Mouse (Mus musculus): ENCODE measurements around the gene Atp1b2. TPM values are rescaled to one million over a fixed set of nuclear protein-coding genes. Genes with fewer than 3 reads are reported as not detected.
A peak's percentile ranks its signal among the peaks of the same experiment; 100 is the strongest.
"Not testable (repeated sequence)": the region's sequence is repeated elsewhere in the genome, so short reads cannot be mapped to it uniquely, and the experiment has no call there.

Atp1b2 gene
- polyA plus RNA-seq, 1 experiment from 2014 or later = 46.5 TPM

- Histone ChIP-seq H3K27ac (replicated peaks; ENCODE audit: low read depth, low read length) (no peak overlapping the region), H3K4me3 (replicated peaks; ENCODE audit: low read depth, low read length) (no peak overlapping the region), H3K36me3 (ENCODE audit: control insufficient read depth, insufficient read depth, low read length) (no peaks in the 10 kb centered on the region), H3K9me3 (ENCODE audit: control insufficient read depth, low read length) (no peaks in the 10 kb centered on the region), H3K9ac (replicated peaks; ENCODE audit: low read length) (no peak overlapping the region), H3K4me1 (ENCODE audit: control insufficient read depth, insufficient read depth, low read length) (peaks cover 3% of the 10 kb centered on the region; the same call in 1 of the 2 replicates), H3K27me3 (ENCODE audit: control insufficient read depth, insufficient read depth, low read length) (no peaks in the 10 kb centered on the region), H3K4me2 (ENCODE audit: low read length) (no peak overlapping the region)
- 37% methylated on average over 6 of the region's 6 CpGs for WGBS
- DNase-seq = peak; percentile 90
- no peak for ATAC-seq (ENCODE audit: low FRiP score, low TSS enrichment)
Observed at GRCm38 (mm10) chr11:69628286-69628685, 22.5 kb upstream of the Atp1b2 start.

- not testable (repeated sequence) for H3K4me3 ChIP-seq (replicated peaks; ENCODE audit: low read depth, low read length)
Observed at GRCm38 (mm10) chr11:69624339-69624738, 18.6 kb upstream of the Atp1b2 start.

GRCm38 (mm10) chr11:69623006-69623405 lies 17.3 kb upstream of the Atp1b2 start:
- Histone ChIP-seq H3K4me2 (ENCODE audit: low read length) (peak overlapping the region; percentile 81), H3K27ac (replicated peaks; ENCODE audit: low read depth, low read length) (no peak overlapping the region), H3K36me3 (ENCODE audit: control insufficient read depth, insufficient read depth, low read length) (no peaks in the 10 kb centered on the region), H3K9me3 (ENCODE audit: control insufficient read depth, low read length) (no peaks in the 10 kb centered on the region), H3K4me3 (replicated peaks; ENCODE audit: low read depth, low read length) (peak overlapping the region; percentile 42; the same call in 1 of the 2 replicates), H3K27me3 (ENCODE audit: control insufficient read depth, insufficient read depth, low read length) (no peaks in the 10 kb centered on the region), H3K9ac (replicated peaks; ENCODE audit: low read length) (peak overlapping the region; percentile 62), H3K4me1 (ENCODE audit: control insufficient read depth, insufficient read depth, low read length) (peaks cover 18% of the 10 kb centered on the region)
- ATAC-seq (ENCODE audit: low FRiP score, low TSS enrichment) = no peak
- no peak for DNase-seq
- 76% methylated on average over 4 of the region's 4 CpGs for WGBS

More at GRCm38 (mm10) chr11:69624339-69624738, 18.6 kb upstream of the Atp1b2 start:
- H3K4me2 ChIP-seq (ENCODE audit: low read length); DNase-seq; H3K27me3 ChIP-seq (ENCODE audit: control insufficient read depth, insufficient read depth, low read length); H3K9ac ChIP-seq (replicated peaks; ENCODE audit: low read length); ATAC-seq (ENCODE audit: low FRiP score, low TSS enrichment); H3K36me3 ChIP-seq (ENCODE audit: control insufficient read depth, insufficient read depth, low read length); H3K27ac ChIP-seq (replicated peaks; ENCODE audit: low read depth, low read length); H3K9me3 ChIP-seq (ENCODE audit: control insufficient read depth, low read length): not testable (repeated sequence)
- H3K4me1 ChIP-seq (ENCODE audit: control insufficient read depth, insufficient read depth, low read length) = peaks cover 18% of the 10 kb centered on the region
- WGBS = 80% methylated on average over 2 of the region's 2 CpGs

- peak overlapping the region; percentile 42 for H3K4me3 ChIP-seq (replicated peaks; ENCODE audit: low read depth, low read length)
- DNase-seq = peak; percentile 12
- no peaks in the 10 kb centered on the region for H3K9me3 ChIP-seq (ENCODE audit: control insufficient read depth, low read length)
- H3K36me3 ChIP-seq (ENCODE audit: control insufficient read depth, insufficient read depth, low read length) = no peaks in the 10 kb centered on the region
- WGBS = 44% methylated on average over 6 of the region's 6 CpGs
- H3K27ac ChIP-seq (replicated peaks; ENCODE audit: low read depth, low read length) = peak overlapping the region; percentile 74
- no peaks in the 10 kb centered on the region for H3K27me3 ChIP-seq (ENCODE audit: control insufficient read depth, insufficient read depth, low read length)
- peak overlapping the region; percentile 81 for H3K4me2 ChIP-seq (ENCODE audit: low read length)
- no peak; the same call in 1 of the 2 replicates for ATAC-seq (ENCODE audit: low FRiP score, low TSS enrichment)
- peak overlapping the region; percentile 62 for H3K9ac ChIP-seq (replicated peaks; ENCODE audit: low read length)
- peaks cover 18% of the 10 kb centered on the region for H3K4me1 ChIP-seq (ENCODE audit: control insufficient read depth, insufficient read depth, low read length)
Observed at GRCm38 (mm10) chr11:69622406-69622805, 16.7 kb upstream of the Atp1b2 start.

- Histone ChIP-seq H3K27ac (replicated peaks; ENCODE audit: low read depth, low read length) (peak within 1 kb of the TSS; percentile 74), H3K4me1 (ENCODE audit: control insufficient read depth, insufficient read depth, low read length) (peaks cover 18% of the 10 kb centered on the region), H3K4me3 (replicated peaks; ENCODE audit: low read depth, low read length) (peak within 1 kb of the TSS; percentile 42), H3K4me2 (ENCODE audit: low read length) (peak within 1 kb of the TSS; percentile 81), H3K27me3 (ENCODE audit: control insufficient read depth, insufficient read depth, low read length) (no peaks in the 10 kb centered on the region), H3K9ac (replicated peaks; ENCODE audit: low read length) (peak within 1 kb of the TSS; percentile 62), H3K36me3 (ENCODE audit: control insufficient read depth, insufficient read depth, low read length) (no peaks in the 10 kb centered on the region), H3K9me3 (ENCODE audit: control insufficient read depth, low read length) (no peaks in the 10 kb centered on the region)
- ATAC-seq (ENCODE audit: low FRiP score, low TSS enrichment) (peak; percentile 74; the same call in 1 of the 2 replicates), DNase-seq (peak; percentile 88)
- WGBS = under 1% methylated on average over 20 of the region's 20 CpGs
Observed at GRCm38 (mm10) chr11:69621571-69622268, 16.0 kb upstream of the Atp1b2 start, which contains the start of gene Sat2. Gene Sat2 (plus strand): TSS chr11:69622024.

GRCm38 (mm10) chr11:69620394-69621081 lies 14.8 kb upstream of the Atp1b2 start:
- no peak overlapping the region for H3K4me2 ChIP-seq (ENCODE audit: low read length)
- no peak for ATAC-seq (ENCODE audit: low FRiP score, low TSS enrichment)
- WGBS = 88% methylated on average over 7 of the region's 7 CpGs

GRCm38 (mm10) chr11:69617805-69618204 lies 12.1 kb upstream of the Atp1b2 start, which contains the start of gene Shbg:
Gene Shbg (minus strand): TSS chr11:69617905.
- H3K27ac ChIP-seq (replicated peaks; ENCODE audit: low read depth, low read length) = no peak within 1 kb of the TSS
- 78% methylated on average over 5 of the region's 5 CpGs for WGBS
- no peaks in the 10 kb centered on the region for H3K27me3 ChIP-seq (ENCODE audit: control insufficient read depth, insufficient read depth, low read length)
- H3K36me3 ChIP-seq (ENCODE audit: control insufficient read depth, insufficient read depth, low read length) = no peaks in the 10 kb centered on the region
- no peak for DNase-seq
- no peak within 1 kb of the TSS for H3K4me3 ChIP-seq (replicated peaks; ENCODE audit: low read depth, low read length)
- no peak for ATAC-seq (ENCODE audit: low FRiP score, low TSS enrichment)
- H3K4me2 ChIP-seq (ENCODE audit: low read length) = no peak within 1 kb of the TSS
- peaks cover 13% of the 10 kb centered on the region for H3K4me1 ChIP-seq (ENCODE audit: control insufficient read depth, insufficient read depth, low read length)
- H3K9me3 ChIP-seq (ENCODE audit: control insufficient read depth, low read length) = no peaks in the 10 kb centered on the region
- H3K9ac ChIP-seq (replicated peaks; ENCODE audit: low read length) = no peak within 1 kb of the TSS

More at GRCm38 (mm10) chr11:69620394-69621081, 14.8 kb upstream of the Atp1b2 start:
- peaks cover 18% of the 10 kb centered on the region for H3K4me1 ChIP-seq (ENCODE audit: control insufficient read depth, insufficient read depth, low read length)
- H3K4me3 ChIP-seq (replicated peaks; ENCODE audit: low read depth, low read length) = no peak overlapping the region
- no peak overlapping the region for H3K27ac ChIP-seq (replicated peaks; ENCODE audit: low read depth, low read length)
- no peaks in the 10 kb centered on the region for H3K36me3 ChIP-seq (ENCODE audit: control insufficient read depth, insufficient read depth, low read length)
- no peak for DNase-seq
- no peaks in the 10 kb centered on the region for H3K27me3 ChIP-seq (ENCODE audit: control insufficient read depth, insufficient read depth, low read length)
- no peak overlapping the region for H3K9ac ChIP-seq (replicated peaks; ENCODE audit: low read length)
- no peaks in the 10 kb centered on the region for H3K9me3 ChIP-seq (ENCODE audit: control insufficient read depth, low read length)

- 44% methylated on average over 10 of the region's 10 CpGs for WGBS
- Histone ChIP-seq H3K36me3 (ENCODE audit: control insufficient read depth, insufficient read depth, low read length) (no peaks in the 10 kb centered on the region), H3K27me3 (ENCODE audit: control insufficient read depth, insufficient read depth, low read length) (no peaks in the 10 kb centered on the region), H3K4me1 (ENCODE audit: control insufficient read depth, insufficient read depth, low read length) (peaks cover 6% of the 10 kb centered on the region; the same call in 1 of the 2 replicates), H3K4me3 (replicated peaks; ENCODE audit: low read depth, low read length) (no peak overlapping the region), H3K9me3 (ENCODE audit: control insufficient read depth, low read length) (no peaks in the 10 kb centered on the region), H3K4me2 (ENCODE audit: low read length) (no peak overlapping the region), H3K9ac (replicated peaks; ENCODE audit: low read length) (no peak overlapping the region), H3K27ac (replicated peaks; ENCODE audit: low read depth, low read length) (no peak overlapping the region)
- DNase-seq = no peak
- ATAC-seq (ENCODE audit: low FRiP score, low TSS enrichment) = no peak
Observed at GRCm38 (mm10) chr11:69616781-69617180, 11.0 kb upstream of the Atp1b2 start.
